Mouse (Mus musculus) stomach, embryonic 16.5 days (tissue): ENCODE data around the gene Bcl2l1. TPM values are rescaled to one million over a fixed set of nuclear protein-coding genes. Genes with fewer than 3 reads are reported as not detected.

Source experiments
- ATAC-seq: fragments of 200-750 bp; cut with Nextera tagmentation; 2 replicates; pipeline ENCODE4 v1.8.0; 2017; ENCODE audit warnings: moderate number of reproducible peaks, moderate TSS enrichment; ENCODE audit not compliant: insufficient read depth, low FRiP score
- H3K27ac ChIP-seq: fragments of 300-500 bp; sonication (generic); 2 replicates; pipeline ENCODE4 v1.5.1; 2014; ENCODE audit warnings: low read length
- H3K27me3 ChIP-seq: fragments of 300-500 bp; sonication (generic); 2 replicates; pipeline ENCODE4 v1.6.1; 2014; ENCODE audit warnings: low read length, control low read depth, mixed read lengths; ENCODE audit not compliant: control insufficient read depth, insufficient read depth
- H3K36me3 ChIP-seq: fragments of 300-500 bp; sonication (generic); 2 replicates; pipeline ENCODE4 v1.6.1; 2014; ENCODE audit warnings: low read length; ENCODE audit not compliant: control insufficient read depth, insufficient read depth
- H3K4me1 ChIP-seq: fragments of 300-500 bp; sonication (generic); 2 replicates; pipeline ENCODE4 v1.6.1; 2014; ENCODE audit warnings: low read length, control low read depth, mixed read lengths; ENCODE audit not compliant: control insufficient read depth, insufficient read depth
- H3K4me2 ChIP-seq: fragments of 300-500 bp; sonication (generic); 2 replicates; pipeline ENCODE4 v1.6.1; 2014; ENCODE audit warnings: low read depth, low read length, mixed read lengths
- H3K4me3 ChIP-seq: fragments of 300-500 bp; sonication (generic); replicated peaks from 2 replicates; pipeline ENCODE4 v1.5.1; 2014; ENCODE audit warnings: mild to moderate bottlenecking, low read length
- H3K9ac ChIP-seq: fragments of 300-500 bp; sonication (generic); 2 replicates; pipeline ENCODE4 v1.6.1; 2014; ENCODE audit warnings: low read length
- H3K9me3 ChIP-seq: fragments of 300-500 bp; sonication (generic); replicated peaks from 2 replicates; pipeline ENCODE4 v1.6.1; 2016; ENCODE audit warnings: low read length, control low read depth; ENCODE audit not compliant: control insufficient read depth
- WGBS: fragments of 180-500 bp; shearing (Covaris S2); extraction: QIAGEN DNeasy Blood & Tissue Kit; methylation state at CpG from one replicate; pipeline ENCODE4 v1.1.7; 2014; 5-methylcytosine and 5-hydroxymethylcytosine counted together
- polyA plus RNA-seq: library from polyadenylated mRNA; unstranded; fragments of >200 nt; fragmentation: Nextera tagmentation; extraction: Ambion mirVana; gene quantifications from 2 replicates; pipeline ENCODE4 v1.2.1, GENCODE M21; 2015

The Bcl2l1 gene
- polyA plus RNA-seq, 1 experiment from 2014 or later: 78.1 TPM

- no peak overlapping the region for H3K9ac ChIP-seq
- H3K4me1 ChIP-seq: peaks cover 38% of the 10 kb centered on the region
- no peak overlapping the region for H3K27ac ChIP-seq
- no peaks in the 10 kb centered on the region for H3K9me3 ChIP-seq
- no peak overlapping the region for H3K4me2 ChIP-seq
- no peak for ATAC-seq
- WGBS: 76% methylated on average over 3 of the region's 3 CpGs
- H3K4me3 ChIP-seq: no peak overlapping the region
- no peaks in the 10 kb centered on the region for H3K36me3 ChIP-seq
- H3K27me3 ChIP-seq: no peaks in the 10 kb centered on the region
Observed at GRCm38 (mm10) chr2:152826481-152826880, 5.0 kb downstream of the Bcl2l1 start.

- H3K27ac ChIP-seq: no peak overlapping the region
Observed at GRCm38 (mm10) chr2:152825713-152826112, 5.8 kb downstream of the Bcl2l1 start.

GRCm38 (mm10) chr2:152825168-152825697, 6.3 kb downstream of the Bcl2l1 start:
- WGBS: 72% methylated on average over 4 of the region's 4 CpGs
- Histone ChIP-seq H3K9me3 (no peaks in the 10 kb centered on the region), H3K36me3 (no peaks in the 10 kb centered on the region), H3K27ac (no peak overlapping the region), H3K4me3 (no peak overlapping the region), H3K4me1 (peaks cover 50% of the 10 kb centered on the region), H3K27me3 (no peaks in the 10 kb centered on the region), H3K4me2 (no peak overlapping the region), H3K9ac (0 out of 2 replicates have a peak overlapping the region, but pooled peaks have one; percentile 12)
- ATAC-seq: no peak

More at GRCm38 (mm10) chr2:152825713-152826112, 5.8 kb downstream of the Bcl2l1 start:
- 0 out of 2 replicates have a peak overlapping the region, but pooled peaks have one; percentile 12 for H3K9ac ChIP-seq
- peaks cover 45% of the 10 kb centered on the region for H3K4me1 ChIP-seq
- no peak for ATAC-seq
- no peaks in the 10 kb centered on the region for H3K36me3 ChIP-seq
- H3K27me3 ChIP-seq: no peaks in the 10 kb centered on the region
- H3K4me2 ChIP-seq: no peak overlapping the region
- H3K4me3 ChIP-seq: no peak overlapping the region
- no peaks in the 10 kb centered on the region for H3K9me3 ChIP-seq
- WGBS: 80% methylated on average over 2 of the region's 2 CpGs

GRCm38 (mm10) chr2:152824438-152825167, 6.9 kb downstream of the Bcl2l1 start:
- Histone ChIP-seq H3K9me3 (no peaks in the 10 kb centered on the region), H3K9ac (no peak overlapping the region), H3K4me3 (no peak overlapping the region), H3K4me2 (no peak overlapping the region), H3K27ac (no peak overlapping the region), H3K4me1 (peaks cover 54% of the 10 kb centered on the region), H3K27me3 (no peaks in the 10 kb centered on the region), H3K36me3 (no peaks in the 10 kb centered on the region)
- 70% methylated on average over 3 of the region's 3 CpGs for WGBS
- no peak for ATAC-seq

- H3K4me2 ChIP-seq: no peak overlapping the region
- H3K27ac ChIP-seq: no peak overlapping the region
- no peak for ATAC-seq
- H3K36me3 ChIP-seq: no peaks in the 10 kb centered on the region
- no peaks in the 10 kb centered on the region for H3K9me3 ChIP-seq
- H3K4me1 ChIP-seq: peaks cover 47% of the 10 kb centered on the region
- H3K27me3 ChIP-seq: no peaks in the 10 kb centered on the region
- WGBS: 91% methylated on average over 1 of the region's 1 CpGs
- H3K9ac ChIP-seq: no peak overlapping the region
- H3K4me3 ChIP-seq: no peak overlapping the region
Observed at GRCm38 (mm10) chr2:152823770-152824169, 7.8 kb downstream of the Bcl2l1 start.

- no peaks in the 10 kb centered on the region for H3K36me3 ChIP-seq
- no peaks in the 10 kb centered on the region for H3K9me3 ChIP-seq
- H3K27me3 ChIP-seq: no peaks in the 10 kb centered on the region
- peaks cover 46% of the 10 kb centered on the region for H3K4me1 ChIP-seq
- H3K4me3 ChIP-seq: no peak overlapping the region
- no peak for ATAC-seq
- H3K4me2 ChIP-seq: no peak overlapping the region
- H3K27ac ChIP-seq: peak overlapping the region; percentile 85
- no peak overlapping the region for H3K9ac ChIP-seq
Observed at GRCm38 (mm10) chr2:152821566-152821965, 10.0 kb downstream of the Bcl2l1 start.

- WGBS: 25% methylated on average over 5 of the region's 5 CpGs
- Histone ChIP-seq H3K9me3 (no peaks in the 10 kb centered on the region), H3K4me1 (peaks cover 51% of the 10 kb centered on the region), H3K36me3 (no peaks in the 10 kb centered on the region), H3K27ac (peak overlapping the region; percentile 85), H3K4me3 (no peak overlapping the region), H3K27me3 (no peaks in the 10 kb centered on the region), H3K9ac (no peak overlapping the region), H3K4me2 (no peak overlapping the region)
- ATAC-seq: no peak
Observed at GRCm38 (mm10) chr2:152821023-152821422, 10.5 kb downstream of the Bcl2l1 start.

GRCm38 (mm10) chr2:152820369-152820768, 11.2 kb downstream of the Bcl2l1 start:
- Histone ChIP-seq H3K4me1 (peaks cover 58% of the 10 kb centered on the region), H3K27ac (peak overlapping the region; percentile 85), H3K4me3 (no peak overlapping the region), H3K27me3 (no peaks in the 10 kb centered on the region), H3K36me3 (no peaks in the 10 kb centered on the region), H3K9ac (no peak overlapping the region), H3K9me3 (no peaks in the 10 kb centered on the region), H3K4me2 (0 out of 2 replicates have a peak overlapping the region, but pooled peaks have one; percentile 14)
- peak; percentile 52; the same call in 1 of the 2 replicates for ATAC-seq
- WGBS: 48% methylated on average over 2 of the region's 2 CpGs

- H3K4me2 ChIP-seq: no peak overlapping the region
- ATAC-seq: no peak
Observed at GRCm38 (mm10) chr2:152819926-152820325, 11.6 kb downstream of the Bcl2l1 start.

More at GRCm38 (mm10) chr2:152819926-152820325, 11.6 kb downstream of the Bcl2l1 start:
- Histone ChIP-seq H3K4me1 (peaks cover 57% of the 10 kb centered on the region), H3K9me3 (no peaks in the 10 kb centered on the region), H3K4me3 (no peak overlapping the region), H3K27me3 (no peaks in the 10 kb centered on the region), H3K27ac (peak overlapping the region; percentile 85), H3K9ac (0 out of 2 replicates have a peak overlapping the region, but pooled peaks have one; percentile 14), H3K36me3 (no peaks in the 10 kb centered on the region)
- WGBS: 67% methylated on average over 4 of the region's 4 CpGs
